Mouse (Mus musculus) mouse embryonic stem cell (cell line): ENCODE results near the gene Tsku.

Source experiments
- in situ Hi-C, 2 experiments: fragments of 300-500 bp; cut with MboI; formaldehyde crosslinking; loops; 1 replicate in 1 of 2; 3 replicates in 1 of 2; pipeline ENCODE4 v1.14.3; 2019 to 2020; ENCODE audit warnings: low sequenced_read_pairs in 2 of 2, low pct_unique_long_range_greater_than_20kb in 1 of 2, mixed read lengths in 1 of 2; ENCODE audit not compliant: unreplicated experiment in 1 of 2

Tsku gene

DNA sequence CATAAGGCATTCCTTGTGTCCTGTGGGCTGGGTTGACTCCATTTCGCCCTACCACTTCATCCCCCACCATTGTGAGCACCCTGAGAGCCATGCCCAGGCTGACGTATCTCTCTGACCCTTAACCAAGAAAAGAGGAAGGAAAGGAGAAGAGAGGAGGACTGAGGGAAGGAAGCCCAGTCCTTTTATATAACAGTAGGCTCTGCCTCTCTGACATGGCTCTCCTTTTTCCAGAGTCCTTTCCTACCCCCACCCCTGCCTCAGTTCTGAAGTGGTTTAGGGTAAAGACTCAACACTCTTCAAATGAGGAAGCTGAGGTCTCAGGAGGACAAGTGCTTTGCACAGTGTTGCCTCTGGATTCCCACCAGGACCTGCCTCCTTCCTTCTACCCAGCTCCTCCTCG lies 27.1 kb downstream of the Tsku start:
- in situ Hi-C loops, result no loop called here

- in situ Hi-C loops, result no loop called here
These were observed 27.6 kb downstream of the Tsku start for GRCm38 (mm10) chr7:98333507-98333906.

DNA sequence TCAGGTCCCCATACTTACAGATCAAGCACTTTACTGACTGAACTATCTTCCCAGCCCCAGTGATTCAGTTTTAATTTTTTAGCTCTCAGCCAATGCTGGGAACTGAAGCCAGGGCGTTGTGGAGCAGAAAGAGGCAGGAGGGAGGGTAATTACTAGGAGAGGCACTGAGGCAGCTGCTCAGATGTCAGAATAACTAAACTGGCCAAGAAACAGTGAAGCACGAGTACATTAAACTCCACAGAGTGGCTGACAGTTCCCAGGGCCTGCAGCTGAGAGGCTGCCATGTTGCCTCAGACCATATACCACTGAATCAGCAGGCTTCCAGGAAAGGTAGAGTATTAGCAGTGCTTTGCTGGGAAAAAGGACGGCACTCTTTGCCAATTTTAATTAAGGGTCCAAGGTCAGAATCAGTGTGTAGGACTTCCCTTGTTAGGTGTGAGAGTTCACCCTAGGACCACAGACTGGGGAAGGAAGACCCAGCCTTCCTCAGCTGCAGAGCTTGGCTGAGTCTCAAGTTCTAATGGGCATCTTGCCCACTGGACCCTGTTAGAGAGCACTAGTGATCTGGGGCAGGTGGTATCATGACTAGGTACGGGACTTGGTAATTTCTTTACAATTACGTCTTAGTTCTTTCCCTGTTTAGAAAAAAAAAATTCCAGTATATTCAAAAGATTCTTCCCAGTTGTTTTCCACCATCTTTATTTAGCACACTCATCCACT lies 28.3 kb downstream of the Tsku start:
- in situ Hi-C loops, result no loop called here

- in situ Hi-C loops, result no loop called here
These were observed 29.2 kb downstream of the Tsku start for GRCm38 (mm10) chr7:98331932-98332331.

DNA sequence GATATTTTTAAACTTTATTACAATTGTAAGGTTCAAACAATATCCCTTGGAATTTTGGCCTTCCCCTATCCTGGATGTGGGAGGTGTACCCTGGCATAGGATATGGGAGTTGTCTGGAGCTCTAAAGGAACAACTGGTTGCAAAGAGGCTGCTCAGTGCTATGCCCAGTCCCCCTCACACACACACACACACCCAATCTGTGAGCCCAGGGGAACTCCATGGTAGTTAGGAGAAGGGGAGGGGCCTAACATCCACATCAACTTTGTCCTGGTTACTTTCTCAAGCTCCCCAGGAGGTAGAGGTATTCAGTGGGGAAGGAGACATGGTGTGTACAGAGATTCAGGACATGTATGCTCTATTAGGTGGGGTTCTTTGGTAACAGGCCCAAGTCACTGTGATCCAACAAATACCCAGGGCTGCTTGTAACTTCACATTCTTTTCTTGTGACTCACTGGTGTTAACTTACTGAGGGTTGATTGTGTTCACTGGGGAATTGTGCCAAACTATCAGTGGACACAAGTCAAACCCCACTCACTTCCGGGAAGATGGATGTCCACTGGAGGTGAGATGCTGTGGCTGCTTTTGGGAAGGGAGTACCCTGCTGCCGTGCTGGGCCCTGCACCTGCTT lies 30.6 kb downstream of the Tsku start:
- in situ Hi-C loops, result no loop called here

GRCm38 (mm10) chr7:98329651-98330374 lies 31.3 kb downstream of the Tsku start:
- in situ Hi-C loops, result no loop called here

DNA sequence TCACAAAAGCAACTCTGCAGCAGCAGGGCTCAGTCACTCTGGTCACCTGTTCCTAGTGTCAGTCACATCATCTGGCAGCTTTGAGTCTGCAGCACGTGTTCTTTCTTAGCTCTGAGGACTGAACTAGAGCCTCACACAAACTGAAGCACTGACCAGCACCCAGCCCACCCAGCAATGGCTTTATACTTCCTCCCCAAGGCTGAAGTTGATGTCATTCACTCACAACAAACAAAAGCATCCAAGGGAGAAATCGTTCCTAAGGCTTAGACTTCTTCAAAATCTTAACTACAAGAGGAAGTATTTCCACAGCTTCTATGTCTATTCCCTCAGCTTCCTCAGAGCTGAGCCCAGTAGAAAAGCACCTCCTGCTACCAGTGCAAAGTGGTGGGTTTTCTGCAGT lies 32.8 kb downstream of the Tsku start:
- in situ Hi-C loops, result no loop called here

DNA sequence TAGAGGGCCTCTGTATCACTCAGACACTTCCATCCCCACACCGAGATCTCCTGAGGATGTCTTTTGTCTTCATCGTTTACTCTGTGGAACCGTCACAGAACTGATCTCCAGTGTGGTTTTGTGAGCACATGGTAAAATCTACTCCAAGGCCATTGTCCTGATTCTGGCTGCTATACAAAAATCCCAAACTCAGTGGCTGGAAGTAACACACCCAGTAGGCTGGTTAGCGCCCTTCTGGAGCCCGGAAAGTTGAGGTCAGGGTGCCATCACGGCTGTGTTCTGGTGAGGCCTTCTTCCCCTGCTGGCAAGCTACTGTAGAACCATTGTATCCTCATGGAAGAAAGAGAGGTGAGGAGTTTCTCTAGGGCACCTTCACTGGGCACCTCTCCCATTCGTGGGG lies 35.1 kb downstream of the Tsku start:
- in situ Hi-C loops, result no loop called here

DNA sequence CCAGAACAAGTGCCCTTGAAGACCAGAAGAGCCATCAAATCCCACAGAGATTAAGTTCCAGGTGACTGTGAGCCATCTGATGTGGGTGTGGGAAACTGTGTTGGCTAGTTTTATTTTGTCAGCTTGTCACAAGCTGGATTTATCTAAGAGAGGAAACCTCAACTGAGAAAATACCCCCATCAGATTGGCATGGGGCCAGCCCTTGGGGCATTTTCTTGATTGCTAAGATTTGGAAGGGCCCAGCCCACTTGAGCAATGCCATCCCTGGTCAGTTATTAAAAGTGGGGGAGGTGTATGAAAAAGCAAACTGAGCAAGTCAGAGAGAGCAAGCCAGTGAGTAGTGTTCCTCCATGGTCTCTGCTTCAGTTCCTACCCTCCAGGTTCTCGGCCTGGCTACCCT lies 36.9 kb downstream of the Tsku start:
- in situ Hi-C loops, result no loop called here

- in situ Hi-C loops, result no loop called here
These were observed 37.7 kb downstream of the Tsku start for GRCm38 (mm10) chr7:98323288-98324019.

DNA sequence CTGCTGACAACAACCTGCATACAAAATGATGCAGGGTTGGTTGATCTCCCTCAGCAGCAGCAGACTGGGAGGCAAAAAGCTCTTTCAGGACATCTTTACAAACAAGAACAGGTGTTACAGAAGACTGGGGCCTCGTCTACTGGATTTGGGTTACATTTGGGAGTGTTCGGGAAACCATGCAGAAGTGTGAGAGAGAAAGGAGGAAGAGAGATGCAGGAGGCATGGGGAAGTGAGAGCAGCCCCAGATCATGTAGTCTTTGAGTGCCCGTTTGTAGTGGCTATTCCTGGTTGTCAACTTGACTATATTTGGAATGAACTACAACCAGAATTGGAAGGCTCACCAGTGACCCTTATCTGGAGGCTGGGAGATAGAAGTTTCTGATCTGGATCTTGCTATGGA lies 38.7 kb downstream of the Tsku start:
- in situ Hi-C loops, result no loop called here

- in situ Hi-C loops, result no loop called here
These were observed 40.0 kb downstream of the Tsku start, which contains the start of gene Acer3 for GRCm38 (mm10) chr7:98321083-98321482. Gene Acer3, minus strand, starts transcription at chr7:98321208.

- in situ Hi-C loops, result no loop called here
These were observed 41.0 kb downstream of the Tsku start for GRCm38 (mm10) chr7:98320006-98320556.

DNA sequence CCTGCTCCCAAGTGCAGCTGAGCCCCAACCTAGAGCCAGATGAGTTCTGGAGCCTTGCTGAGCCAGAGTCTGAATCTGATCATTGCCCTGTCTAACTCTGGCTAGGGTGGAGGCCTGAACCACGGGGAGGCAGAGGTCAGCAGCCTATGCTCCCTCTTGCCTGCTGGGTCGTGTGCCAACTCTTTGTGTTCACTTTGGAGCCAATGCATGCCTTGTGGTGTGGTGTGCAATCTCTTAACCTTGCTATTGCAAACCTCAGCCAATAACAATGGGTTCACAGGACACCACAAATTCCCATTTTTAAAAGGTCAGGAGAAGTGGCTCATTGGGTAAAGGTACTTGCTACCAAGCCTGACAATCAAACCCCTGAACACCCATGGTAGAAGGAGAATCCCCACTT lies 44.6 kb downstream of the Tsku start:
- in situ Hi-C loops, result no loop called here

DNA sequence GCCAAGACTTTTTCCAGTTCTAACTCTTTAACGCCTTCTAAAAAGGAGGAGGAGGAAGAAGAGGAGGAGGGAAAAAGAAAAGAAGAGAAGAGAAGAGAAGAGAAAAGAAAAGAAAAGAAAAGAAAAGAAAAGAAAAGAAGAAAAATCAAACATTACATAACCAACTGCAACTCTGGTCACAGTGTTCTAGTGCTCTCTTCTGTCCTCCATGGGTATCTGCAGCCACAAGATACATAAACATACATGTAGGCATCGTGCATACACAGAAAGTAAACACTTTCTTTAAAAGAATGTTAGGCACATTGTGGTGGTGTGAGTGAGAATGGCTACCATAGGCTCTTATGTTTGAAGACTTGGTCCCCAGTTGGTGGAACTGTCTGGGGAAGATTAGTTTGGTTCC lies 46.0 kb downstream of the Tsku start:
- in situ Hi-C loops, result no loop called here

- in situ Hi-C loops, result no loop called here
These were observed 48.8 kb downstream of the Tsku start for GRCm38 (mm10) chr7:98312185-98312920.

- in situ Hi-C loops, result no loop called here
These were observed 50.9 kb downstream of the Tsku start for GRCm38 (mm10) chr7:98310266-98310665.
